19 mouse cellular contexts compared by ENCODE assay signal in genomic region chr13:99577686-99578085, GRCm38 (mm10).
DNase-seq lines count a peak whose midpoint lies in the region; ATAC-seq and TF ChIP-seq lines count a peak whose summit lies in the region.
"Had no signal": no experiment of that assay in that cellular context is flagged by ENCODE, and none has a peak within 500 bp of the region (broad histone marks: within the 10 kb centered on the region; RNA-seq: fewer than 3 reads in every experiment).

No protein-coding gene starts in this region.

- no peak overlapping the region for H3K27ac ChIP-seq in forebrain, embryonic 16.5 days (ENCODE audit: low read length)
- no peak overlapping the region for H3K27ac ChIP-seq in forebrain, embryonic 11.5 days (ENCODE audit: low read depth, low read length)
- no peak overlapping the region for H3K27ac ChIP-seq in limb, embryonic 14.5 days (replicated peaks; ENCODE audit: low read depth, low read length)
- no peak overlapping the region for H3K27ac ChIP-seq in limb, embryonic 10.5 days
- H3K27ac ChIP-seq in kidney, embryonic 14.5 days (ENCODE audit: low read depth, low read length) = no peak overlapping the region
- H3K27ac ChIP-seq: gastrocnemius, adult 2 months; heart, embryonic 13.5 days; left cerebral cortex, adult 2 months; limb, embryonic 15.5 days; neural tube, embryonic 15.5 days; stomach, embryonic 15.5 days had no signal

- no peak for TF ChIP-seq POLR2A in limb, embryonic 14.5 days (IDR thresholded peaks at IDR 0.05; ENCODE audit: borderline replicate concordance, extremely low read depth, insufficient read depth, insufficient read length)

- H3K36me3 ChIP-seq in forebrain, embryonic 16.5 days (ENCODE audit: control insufficient read depth, insufficient read depth) = no peaks in the 10 kb centered on the region
- no peaks in the 10 kb centered on the region for H3K36me3 ChIP-seq in forebrain, embryonic 11.5 days (ENCODE audit: control insufficient read depth, insufficient read depth, low read length)
- no peaks in the 10 kb centered on the region for H3K36me3 ChIP-seq in limb, embryonic 14.5 days (ENCODE audit: control insufficient read depth, insufficient read depth, low read length)
- H3K36me3 ChIP-seq in limb, embryonic 10.5 days = no peaks in the 10 kb centered on the region
- H3K36me3 ChIP-seq in kidney, embryonic 14.5 days (ENCODE audit: control insufficient read depth, insufficient read depth, low read length) = no peaks in the 10 kb centered on the region
- H3K36me3 ChIP-seq: heart, embryonic 13.5 days; limb, embryonic 15.5 days; neural tube, embryonic 15.5 days; stomach, embryonic 15.5 days had no signal

- no peak for DNase-seq in forebrain, embryonic 11.5 days (ENCODE audit: low spot score)
- peak; percentile 46 for DNase-seq in limb, embryonic 14.5 days (ENCODE audit: low spot score)
- no peak for DNase-seq in limb, embryonic 10.5 days (ENCODE audit: low spot score)
- DNase-seq in MN1 (ENCODE audit: low spot score) = peak; percentile 53
- peak; percentile 24 for DNase-seq in NIH3T3 (ENCODE audit: low read depth)
- DNase-seq: cerebellum, postnatal 14 days; gastrocnemius, adult 2 months; heart, postnatal 36 days; kidney, adult 18-20 months; kidney, postnatal 14 days had no signal

- H3K27me3 ChIP-seq in forebrain, embryonic 16.5 days (replicated peaks; ENCODE audit: control insufficient read depth, insufficient read depth, low read length) = no peaks in the 10 kb centered on the region
- no peaks in the 10 kb centered on the region for H3K27me3 ChIP-seq in forebrain, embryonic 11.5 days (ENCODE audit: control insufficient read depth, insufficient read depth, low read length)
- no peaks in the 10 kb centered on the region for H3K27me3 ChIP-seq in limb, embryonic 14.5 days (ENCODE audit: control insufficient read depth, insufficient read depth, low read length)
- no peaks in the 10 kb centered on the region for H3K27me3 ChIP-seq in limb, embryonic 10.5 days (ENCODE audit: low read depth, poor library complexity, severe bottlenecking)
- H3K27me3 ChIP-seq in kidney, embryonic 14.5 days (ENCODE audit: control insufficient read depth, insufficient read depth, low read length) = no peaks in the 10 kb centered on the region
- H3K27me3 ChIP-seq: heart, embryonic 13.5 days; limb, embryonic 15.5 days; neural tube, embryonic 15.5 days; stomach, embryonic 15.5 days had no signal

- H3K4me1 ChIP-seq in forebrain, embryonic 16.5 days (replicated peaks; ENCODE audit: control insufficient read depth, insufficient read depth, low read length) = no peaks in the 10 kb centered on the region
- H3K4me1 ChIP-seq in forebrain, embryonic 11.5 days (replicated peaks; ENCODE audit: control insufficient read depth, insufficient read depth, low read length) = no peaks in the 10 kb centered on the region
- H3K4me1 ChIP-seq in limb, embryonic 14.5 days (ENCODE audit: control insufficient read depth, insufficient read depth, low read length) = no peaks in the 10 kb centered on the region
- peaks cover 8% of the 10 kb centered on the region for H3K4me1 ChIP-seq in limb, embryonic 10.5 days
- no peaks in the 10 kb centered on the region for H3K4me1 ChIP-seq in kidney, embryonic 14.5 days (ENCODE audit: control insufficient read depth, insufficient read depth, low read length)
- H3K4me1 ChIP-seq: limb, embryonic 15.5 days; stomach, embryonic 15.5 days had no signal

- WGBS in forebrain, embryonic 16.5 days = 41% methylated on average over 4 of the region's 4 CpGs
- 86% methylated on average over 4 of the region's 4 CpGs for WGBS in forebrain, embryonic 11.5 days
- 54% methylated on average over 4 of the region's 4 CpGs for WGBS in limb, embryonic 14.5 days
- 95% methylated on average over 4 of the region's 4 CpGs for WGBS in limb, embryonic 10.5 days
- WGBS in kidney, embryonic 14.5 days = 83% methylated on average over 4 of the region's 4 CpGs

- ATAC-seq in forebrain, embryonic 16.5 days = peak; percentile 75; the same call in 1 of the 2 replicates
- no peak for ATAC-seq in forebrain, embryonic 11.5 days (replicated peaks; ENCODE audit: low FRiP score)
- ATAC-seq in limb, embryonic 14.5 days (ENCODE audit: low FRiP score, low read depth) = peak; percentile 44; the same call in 1 of the 2 replicates
- ATAC-seq in kidney, embryonic 14.5 days (ENCODE audit: low FRiP score, low TSS enrichment) = no peak

- no peak overlapping the region for H3K4me3 ChIP-seq in forebrain, embryonic 16.5 days (replicated peaks; ENCODE audit: low read length)
- H3K4me3 ChIP-seq in forebrain, embryonic 11.5 days (ENCODE audit: low read depth, low read length) = no peak overlapping the region
- H3K4me3 ChIP-seq in limb, embryonic 14.5 days (replicated peaks; ENCODE audit: low read length) = no peak overlapping the region
- H3K4me3 ChIP-seq in limb, embryonic 10.5 days = no peak overlapping the region
- H3K4me3 ChIP-seq in kidney, embryonic 14.5 days (ENCODE audit: low read length) = no peak overlapping the region
- H3K4me3 ChIP-seq: erythroblast, embryonic 14.5 days; gastrocnemius, adult 2 months; heart, embryonic 13.5 days; left cerebral cortex, adult 2 months; limb, embryonic 15.5 days; myocyte; neural tube, embryonic 15.5 days; stomach, embryonic 15.5 days had no signal

- H3K4me2 ChIP-seq in forebrain, embryonic 16.5 days (ENCODE audit: low read length) = no peak overlapping the region
- no peak overlapping the region for H3K4me2 ChIP-seq in forebrain, embryonic 11.5 days (ENCODE audit: low read depth, low read length, severe bottlenecking)
- H3K4me2 ChIP-seq in limb, embryonic 14.5 days (replicated peaks; ENCODE audit: low read depth, low read length, severe bottlenecking) = no peak overlapping the region
- no peak overlapping the region for H3K4me2 ChIP-seq in kidney, embryonic 14.5 days (replicated peaks; ENCODE audit: low read depth, low read length)
- H3K4me2 ChIP-seq: heart, embryonic 13.5 days; limb, embryonic 15.5 days; neural tube, embryonic 15.5 days; stomach, embryonic 15.5 days had no signal

- H3K9me3 ChIP-seq in forebrain, embryonic 16.5 days (ENCODE audit: control insufficient read depth, low read length) = no peaks in the 10 kb centered on the region
- no peaks in the 10 kb centered on the region for H3K9me3 ChIP-seq in forebrain, embryonic 11.5 days (ENCODE audit: control insufficient read depth, low read length)
- H3K9me3 ChIP-seq in limb, embryonic 14.5 days (ENCODE audit: control insufficient read depth, low read length) = no peaks in the 10 kb centered on the region
- no peaks in the 10 kb centered on the region for H3K9me3 ChIP-seq in limb, embryonic 10.5 days (replicated peaks)
- H3K9me3 ChIP-seq in kidney, embryonic 14.5 days (ENCODE audit: control insufficient read depth, low read length) = no peaks in the 10 kb centered on the region; the same call in 1 of the 2 replicates
- H3K9me3 ChIP-seq: limb, embryonic 15.5 days; neural tube, embryonic 15.5 days; stomach, embryonic 15.5 days had no signal

- H3K9ac ChIP-seq in forebrain, embryonic 16.5 days (replicated peaks; ENCODE audit: low read depth, low read length) = no peak overlapping the region
- H3K9ac ChIP-seq in forebrain, embryonic 11.5 days (ENCODE audit: low read length) = no peak overlapping the region
- H3K9ac ChIP-seq in limb, embryonic 14.5 days (ENCODE audit: low read depth, low read length, severe bottlenecking) = no peak overlapping the region
- H3K9ac ChIP-seq in kidney, embryonic 14.5 days (ENCODE audit: low read depth, low read length) = no peak overlapping the region
- H3K9ac ChIP-seq: heart, embryonic 13.5 days; limb, embryonic 15.5 days; neural tube, embryonic 15.5 days; stomach, embryonic 15.5 days had no signal

Comparison
In these comparisons a context has a peak if more than half of its experiments do, and no peak if none do; other contexts are left out.
1. ATAC-seq: peak in forebrain, embryonic 16.5 days (single experiment) and limb, embryonic 14.5 days (single experiment); none in forebrain, embryonic 11.5 days (single experiment) and kidney, embryonic 14.5 days (single experiment).
2. DNase-seq: peak in limb, embryonic 14.5 days (single experiment), MN1 (single experiment) and NIH3T3 (single experiment); none in forebrain, embryonic 11.5 days (single experiment) and limb, embryonic 10.5 days (single experiment).